Mouse (Mus musculus) neural tube, embryonic 14.5 days (tissue): ENCODE measurements around the gene Rrp36. TPM values are rescaled to one million over a fixed set of nuclear protein-coding genes. Genes with fewer than 3 reads are reported as not detected.

ENCODE experiments used
- ATAC-seq: fragments of 200-750 bp; cut with Nextera tagmentation; 2 replicates; pipeline ENCODE4 v1.8.0; 2017; ENCODE audit warnings: low read depth, mild to moderate bottlenecking, moderate TSS enrichment, moderate library complexity
- H3K27ac ChIP-seq: fragments of 300-500 bp; sonication (generic); 2 replicates; pipeline ENCODE4 v1.5.1; 2014; ENCODE audit warnings: low read depth, mild to moderate bottlenecking, control low read depth, low read length, moderate library complexity, mixed read lengths
- H3K27me3 ChIP-seq: fragments of 300-500 bp; sonication (generic); 2 replicates; pipeline ENCODE4 v1.6.1; 2014; ENCODE audit warnings: low read length; ENCODE audit not compliant: control insufficient read depth, insufficient read depth
- H3K36me3 ChIP-seq: fragments of 300-500 bp; sonication (generic); 2 replicates; pipeline ENCODE4 v1.6.1; 2014; ENCODE audit warnings: low read length, mixed read lengths; ENCODE audit not compliant: control insufficient read depth, insufficient read depth
- H3K4me1 ChIP-seq: fragments of 300-500 bp; sonication (generic); 2 replicates; pipeline ENCODE4 v1.6.1; 2014; ENCODE audit warnings: low read length; ENCODE audit not compliant: control insufficient read depth, insufficient read depth
- H3K4me2 ChIP-seq: fragments of 300-500 bp; sonication (generic); 2 replicates; pipeline ENCODE4 v1.6.1; 2014; ENCODE audit warnings: mild to moderate bottlenecking, low read depth, low read length, control low read depth
- H3K4me3 ChIP-seq: fragments of 300-500 bp; sonication (generic); 2 replicates; pipeline ENCODE4 v1.5.1; 2014; ENCODE audit warnings: low read depth, low read length, control low read depth, mixed read lengths
- H3K9ac ChIP-seq: fragments of 300-500 bp; sonication (generic); replicated peaks from 2 replicates; pipeline ENCODE4 v1.6.1; 2014; ENCODE audit warnings: low read depth, mild to moderate bottlenecking, control low read depth, low read length, mixed read lengths
- H3K9me3 ChIP-seq: fragments of 300-500 bp; sonication (generic); 2 replicates; pipeline ENCODE4 v1.6.1; 2016; ENCODE audit warnings: low read length; ENCODE audit not compliant: control insufficient read depth
- WGBS: fragments of 180-500 bp; shearing (Covaris S2); extraction: QIAGEN DNeasy Blood & Tissue Kit; methylation state at CpG from one replicate; pipeline ENCODE4 v1.1.7; 2014; 5-methylcytosine and 5-hydroxymethylcytosine counted together
- polyA plus RNA-seq: library from polyadenylated mRNA; unstranded; fragments of >200 nt; fragmentation: Nextera tagmentation; extraction: Ambion mirVana; gene quantifications from 2 replicates; pipeline ENCODE4 v1.2.1, GENCODE M21; 2014

Gene Rrp36
- 44.7 and 49.6 TPM in 2 replicates for polyA plus RNA-seq

GRCm38 (mm10) chr17:46673850-46674529, at the start of gene Rrp36:
Gene Rrp36 (minus strand): TSS chr17:46674352.
- peaks cover 44% of the 10 kb centered on the region for H3K36me3 ChIP-seq
- ATAC-seq = peak; percentile 95
- peaks cover 14% of the 10 kb centered on the region for H3K4me1 ChIP-seq
- under 1% methylated on average over 43 of the region's 43 CpGs for WGBS
- no peaks in the 10 kb centered on the region for H3K27me3 ChIP-seq
- H3K4me3 ChIP-seq = peak within 1 kb of the TSS; percentile 78
- H3K27ac ChIP-seq = peak within 1 kb of the TSS; percentile 57
- no peaks in the 10 kb centered on the region for H3K9me3 ChIP-seq
- H3K9ac ChIP-seq = peak within 1 kb of the TSS; percentile 68
- peak within 1 kb of the TSS; percentile 95 for H3K4me2 ChIP-seq

DNA sequence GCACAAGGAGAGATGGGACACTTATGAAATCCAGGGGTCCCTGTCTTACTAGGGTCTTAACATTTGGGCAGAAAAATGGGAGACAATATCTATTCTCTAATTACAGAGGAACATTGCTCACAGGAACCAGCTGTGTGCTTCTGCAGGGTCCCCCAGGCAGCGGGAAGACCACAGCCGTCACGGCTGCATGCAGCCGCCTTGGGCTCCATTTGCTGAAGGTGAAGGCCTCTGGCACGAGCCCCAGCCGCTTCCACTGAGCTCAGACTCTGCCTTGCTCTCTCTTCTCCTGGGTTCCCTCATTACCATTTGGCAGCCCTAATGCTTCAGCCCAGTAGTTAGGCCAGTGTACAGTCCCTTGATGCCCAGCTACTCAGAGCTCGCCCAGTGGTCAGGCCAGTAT, 46.9 kb upstream of the Rrp36 start:
- Histone ChIP-seq H3K4me1 (no peaks in the 10 kb centered on the region), H3K36me3 (peaks cover 8% of the 10 kb centered on the region)
- 88% methylated on average over 7 of the region's 7 CpGs for WGBS

DNA sequence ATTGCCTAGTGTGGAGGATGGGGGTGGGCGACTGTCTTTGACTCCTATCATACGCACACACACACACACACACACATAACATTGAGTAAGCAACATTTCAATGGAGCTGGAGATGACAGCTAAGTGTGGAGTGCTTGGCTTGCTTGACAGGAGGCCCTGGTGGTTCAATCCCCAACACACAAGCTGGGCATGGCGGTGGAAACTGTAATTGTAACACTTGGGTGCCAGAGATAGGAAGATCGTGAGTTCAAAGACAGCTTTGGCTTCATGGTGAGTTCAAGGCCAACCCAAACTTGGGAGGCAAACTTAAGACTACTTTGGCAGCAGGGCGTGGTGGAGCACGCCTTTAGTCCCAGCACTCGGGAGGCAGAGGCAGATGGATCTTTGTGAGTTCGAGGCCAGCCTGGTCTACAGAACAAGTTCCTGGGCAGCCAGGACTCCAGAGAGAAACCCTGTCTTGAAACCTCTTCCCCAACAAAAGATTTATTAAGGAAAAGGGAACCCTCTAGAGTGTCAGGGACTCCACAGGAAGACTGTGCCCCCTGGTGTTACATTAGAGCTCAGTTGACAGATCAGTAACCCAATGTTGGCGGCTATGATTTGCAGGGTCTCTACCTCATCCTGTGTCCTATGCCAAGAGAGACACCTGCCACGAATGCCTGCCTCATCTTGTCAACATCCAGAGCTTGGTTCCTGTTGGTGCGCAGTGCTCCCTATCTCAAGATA, 40.8 kb upstream of the Rrp36 start:
- ATAC-seq = no peak
- no peak overlapping the region for H3K27ac ChIP-seq
- peaks cover 13% of the 10 kb centered on the region; the same call in 1 of the 2 replicates for H3K4me1 ChIP-seq
- no peak overlapping the region for H3K9ac ChIP-seq
- H3K4me3 ChIP-seq = no peak overlapping the region
- no peak overlapping the region for H3K4me2 ChIP-seq
- peaks cover 5% of the 10 kb centered on the region; the same call in 1 of the 2 replicates for H3K36me3 ChIP-seq
- 96% methylated on average over 11 of the region's 11 CpGs for WGBS
- H3K27me3 ChIP-seq = no peaks in the 10 kb centered on the region; the same call in 1 of the 2 replicates
- H3K9me3 ChIP-seq = no peaks in the 10 kb centered on the region

More for the DNA sequence above, 46.9 kb upstream of the Rrp36 start:
- Histone ChIP-seq H3K27me3 (no peaks in the 10 kb centered on the region), H3K9me3 (no peaks in the 10 kb centered on the region), H3K4me3 (no peak overlapping the region), H3K9ac (no peak overlapping the region), H3K4me2 (no peak overlapping the region), H3K27ac (no peak overlapping the region)
- no peak for ATAC-seq

- Histone ChIP-seq H3K4me3 (no peak overlapping the region), H3K36me3 (peaks cover 5% of the 10 kb centered on the region; the same call in 1 of the 2 replicates), H3K4me2 (no peak overlapping the region), H3K9ac (no peak overlapping the region), H3K27ac (no peak overlapping the region), H3K4me1 (peaks cover 13% of the 10 kb centered on the region; the same call in 1 of the 2 replicates), H3K27me3 (no peaks in the 10 kb centered on the region; the same call in 1 of the 2 replicates), H3K9me3 (no peaks in the 10 kb centered on the region)
- no peak for ATAC-seq
- 88% methylated on average over 9 of the region's 9 CpGs for WGBS
Measured at GRCm38 (mm10) chr17:46713849-46714248, 39.7 kb upstream of the Rrp36 start.

DNA sequence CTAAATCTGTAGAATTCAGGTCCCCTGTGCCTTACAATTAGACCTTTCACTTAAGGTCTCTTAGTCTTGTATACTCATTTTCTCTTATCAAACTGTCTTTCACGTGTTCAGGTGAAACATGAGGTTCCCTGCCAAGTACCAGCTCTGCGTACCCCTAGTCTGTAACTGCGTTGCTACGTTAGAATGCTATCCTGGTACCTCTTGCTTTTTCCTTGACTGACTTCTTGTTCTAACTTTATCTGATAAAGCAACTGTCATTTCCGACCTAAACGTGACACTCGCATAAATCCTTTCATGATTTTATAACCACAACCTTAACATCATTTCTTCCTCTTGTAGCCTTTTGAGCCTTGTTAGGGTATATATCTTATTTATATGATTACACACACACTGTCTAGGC, 38.3 kb upstream of the Rrp36 start:
- H3K4me2 ChIP-seq = peak overlapping the region; percentile 99
- H3K9me3 ChIP-seq = no peaks in the 10 kb centered on the region
- no peaks in the 10 kb centered on the region; the same call in 1 of the 2 replicates for H3K27me3 ChIP-seq
- 82% methylated on average over 7 of the region's 7 CpGs for WGBS
- no peak overlapping the region for H3K9ac ChIP-seq
- H3K36me3 ChIP-seq = peaks cover 5% of the 10 kb centered on the region; the same call in 1 of the 2 replicates
- peak overlapping the region; percentile 97 for H3K4me3 ChIP-seq
- no peak for ATAC-seq
- no peak overlapping the region for H3K27ac ChIP-seq
- H3K4me1 ChIP-seq = peaks cover 13% of the 10 kb centered on the region; the same call in 1 of the 2 replicates

GRCm38 (mm10) chr17:46711612-46712271, 37.6 kb upstream of the Rrp36 start:
- Histone ChIP-seq H3K27me3 (no peaks in the 10 kb centered on the region; the same call in 1 of the 2 replicates), H3K9me3 (no peaks in the 10 kb centered on the region), H3K4me2 (peak overlapping the region; percentile 99), H3K36me3 (peaks cover 5% of the 10 kb centered on the region; the same call in 1 of the 2 replicates), H3K9ac (peak overlapping the region; percentile 81), H3K4me1 (peaks cover 13% of the 10 kb centered on the region; the same call in 1 of the 2 replicates), H3K27ac (peak overlapping the region; percentile 52; the same call in 1 of the 2 replicates), H3K4me3 (peak overlapping the region; percentile 97)
- ATAC-seq = peak; percentile 32; the same call in 1 of the 2 replicates
- under 1% methylated on average over 69 of the region's 76 CpGs for WGBS

DNA sequence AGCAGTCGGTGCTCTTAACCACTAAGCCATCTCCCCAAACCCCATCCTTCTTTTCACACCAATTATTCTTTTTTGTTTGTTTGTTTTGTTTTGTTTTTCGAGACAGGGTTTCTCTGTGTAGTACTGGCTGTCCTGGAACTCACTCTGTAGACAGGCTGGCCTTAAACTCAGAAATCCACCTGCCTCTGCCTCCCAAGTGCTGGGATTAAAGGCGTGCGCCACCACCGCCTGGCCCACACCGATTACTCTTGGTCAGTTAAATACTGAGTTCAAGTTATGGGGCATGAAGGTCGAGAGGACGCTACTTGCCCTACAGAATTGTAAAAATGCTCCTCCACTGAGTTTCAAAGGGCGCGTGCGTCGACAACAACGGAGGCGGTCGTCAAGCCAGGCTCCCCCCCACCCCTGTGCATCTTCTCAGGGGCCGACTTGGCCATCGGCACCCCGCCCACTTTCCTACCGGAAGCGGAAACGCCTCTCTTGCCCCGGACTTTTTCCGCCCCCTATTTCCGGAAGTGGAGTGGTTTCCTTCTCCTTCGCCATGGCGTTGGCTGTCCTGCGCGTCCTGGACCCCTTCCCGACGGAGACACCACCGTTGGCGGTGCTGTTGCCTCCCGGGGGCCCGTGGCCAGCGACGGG, 36.9 kb upstream of the Rrp36 start, which contains the start of gene Pex6:
Gene Pex6, plus strand, starts transcription at position 505 of the 639 bp plus-strand sequence.
- peaks cover 13% of the 10 kb centered on the region; the same call in 1 of the 2 replicates for H3K4me1 ChIP-seq
- peak within 1 kb of the TSS; percentile 97 for H3K4me3 ChIP-seq
- H3K9ac ChIP-seq = peak within 1 kb of the TSS; percentile 81
- H3K27me3 ChIP-seq = no peaks in the 10 kb centered on the region; the same call in 1 of the 2 replicates
- H3K27ac ChIP-seq = peak within 1 kb of the TSS; percentile 75; the same call in 1 of the 2 replicates
- H3K4me2 ChIP-seq = peak within 1 kb of the TSS; percentile 99
- H3K36me3 ChIP-seq = peaks cover 5% of the 10 kb centered on the region; the same call in 1 of the 2 replicates
- H3K9me3 ChIP-seq = no peaks in the 10 kb centered on the region
- peak; percentile 90 for ATAC-seq
- WGBS = 7% methylated on average over 36 of the region's 36 CpGs

- Histone ChIP-seq H3K27ac (no peak overlapping the region), H3K9ac (no peak overlapping the region), H3K4me3 (no peak overlapping the region), H3K36me3 (no peaks in the 10 kb centered on the region), H3K27me3 (no peaks in the 10 kb centered on the region; the same call in 1 of the 2 replicates), H3K4me1 (peaks cover 26% of the 10 kb centered on the region), H3K9me3 (no peaks in the 10 kb centered on the region), H3K4me2 (no peak overlapping the region)
- ATAC-seq = no peak
- WGBS = 95% methylated on average over 14 of the region's 14 CpGs
Measured at GRCm38 (mm10) chr17:46706375-46707089, 32.4 kb upstream of the Rrp36 start.
